12 mouse cellular contexts compared by ENCODE assay signal in genomic region chr3:95523662-95524061, GRCm38 (mm10). TPM values are rescaled to one million over a fixed set of nuclear protein-coding genes. Genes with fewer than 3 reads are reported as not detected.
DNase-seq lines count a peak whose midpoint lies in the region; ATAC-seq lines count a peak whose summit lies in the region.
"Had no signal": no experiment of that assay in that cellular context is flagged by ENCODE, and none has a peak within 500 bp of the region (broad histone marks: within the 10 kb centered on the region; RNA-seq: fewer than 3 reads in every experiment).

No protein-coding gene starts in this region.

- no peak overlapping the region for H3K4me2 ChIP-seq in midbrain, embryonic 15.5 days

- no peak for ATAC-seq in midbrain, embryonic 15.5 days (replicated peaks)

- no peaks in the 10 kb centered on the region for H3K27me3 ChIP-seq in midbrain, embryonic 15.5 days (replicated peaks)
- H3K27me3 ChIP-seq in hindbrain, embryonic 10.5 days (ENCODE audit: insufficient read depth, poor library complexity, severe bottlenecking): no peaks in the 10 kb centered on the region

- H3K4me3 ChIP-seq in midbrain, embryonic 15.5 days: no peak overlapping the region
- no peak overlapping the region for H3K4me3 ChIP-seq in hindbrain, embryonic 10.5 days
- H3K4me3 ChIP-seq: erythroblast, embryonic 14.5 days had no signal

- no peaks in the 10 kb centered on the region for H3K36me3 ChIP-seq in midbrain, embryonic 15.5 days (replicated peaks)
- H3K36me3 ChIP-seq in hindbrain, embryonic 10.5 days: no peaks in the 10 kb centered on the region

- no peaks in the 10 kb centered on the region for H3K4me1 ChIP-seq in midbrain, embryonic 15.5 days
- H3K4me1 ChIP-seq in hindbrain, embryonic 10.5 days (replicated peaks): no peaks in the 10 kb centered on the region

- WGBS in midbrain, embryonic 15.5 days: 80% methylated on average over 3 of the region's 3 CpGs
- WGBS in hindbrain, embryonic 10.5 days: 76% methylated on average over 3 of the region's 3 CpGs

- no peak overlapping the region for H3K9ac ChIP-seq in midbrain, embryonic 15.5 days

- no peak overlapping the region for H3K27ac ChIP-seq in midbrain, embryonic 15.5 days
- H3K27ac ChIP-seq in hindbrain, embryonic 10.5 days: no peak overlapping the region

- H3K9me3 ChIP-seq in midbrain, embryonic 15.5 days: no peaks in the 10 kb centered on the region
- no peaks in the 10 kb centered on the region for H3K9me3 ChIP-seq in hindbrain, embryonic 10.5 days

- peak; percentile 91 for DNase-seq in heart, adult 11 months
- DNase-seq in heart, postnatal 4 days: no peak
- DNase-seq in spleen, postnatal 36 days (ENCODE audit: low spot score in 2 of 2): peak; percentile 45 to 62
- DNase-seq in spleen, adult 18-20 months: no peak
- peak; percentile 14 for DNase-seq in lung, postnatal 10 days
- DNase-seq in retina, postnatal 1 day: no peak
- no peak for DNase-seq in hindbrain, embryonic 10.5 days (ENCODE audit: low spot score)
- DNase-seq: adrenal gland, postnatal 10 days; right cerebral cortex, adult 18-20 months had no signal

RNA-seq across cellular contexts. Expression of gene Ctss, which starts 2.9 kb away (rescaled TPM):
- 1 to 10 TPM; 6.5 to 9.0 TPM for total RNA-seq in heart, postnatal 4 days (2021)
- 11.1 and 12.9 TPM in 2 replicates for polyA plus RNA-seq in midbrain, embryonic 15.5 days (2015; fragmentation: Nextera tagmentation; extraction: Ambion mirVana)
- polyA plus RNA-seq in hindbrain, embryonic 10.5 days (2016; fragmentation: Nextera tagmentation; extraction: Ambion mirVana): 3.9 and 7.6 TPM in 2 replicates

RNA-seq across cellular contexts. Expression of gene Ctsk, which starts 24.6 kb away (rescaled TPM):
- 10 to 100 TPM; 17.0 to 17.9 TPM for total RNA-seq in heart, postnatal 4 days (2021)
- polyA plus RNA-seq in midbrain, embryonic 15.5 days (2015; fragmentation: Nextera tagmentation; extraction: Ambion mirVana): 6.5 and 8.0 TPM in 2 replicates
- 3.7 and 5.9 TPM in 2 replicates for polyA plus RNA-seq in hindbrain, embryonic 10.5 days (2016; fragmentation: Nextera tagmentation; extraction: Ambion mirVana)
- polyA plus RNA-seq: erythroblast, embryonic 14.5 days had no signal

RNA-seq across cellular contexts. Expression of gene Hormad1, which starts 35.8 kb away (rescaled TPM):
- not detected for total RNA-seq in heart, postnatal 4 days (2021)
- not detected in 2 replicates for polyA plus RNA-seq in midbrain, embryonic 15.5 days (2015; fragmentation: Nextera tagmentation; extraction: Ambion mirVana)
- polyA plus RNA-seq in hindbrain, embryonic 10.5 days (2016; fragmentation: Nextera tagmentation; extraction: Ambion mirVana): not detected in 2 replicates
- total RNA-seq: adrenal gland, postnatal 10 days had no signal
- polyA plus RNA-seq: erythroblast, embryonic 14.5 days; hindbrain, embryonic 11.5 days had no signal

Comparison
In these comparisons a context has a peak if more than half of its experiments do, and no peak if none do; other contexts are left out.
1. DNase-seq: peak in heart, adult 11 months (single experiment), spleen, postnatal 36 days (2 of 2) and lung, postnatal 10 days (single experiment); none in heart, postnatal 4 days (single experiment), spleen, adult 18-20 months (0 of 2), retina, postnatal 1 day (single experiment) and hindbrain, embryonic 10.5 days (single experiment).